Comparison of ENCODE assay signal across 9 mouse cellular contexts in genomic region chr10:64750791-64751190, GRCm38 (mm10).
DNase-seq lines count a peak whose midpoint lies in the region; ATAC-seq and TF ChIP-seq lines count a peak whose summit lies in the region.
"Had no signal": no experiment of that assay in that cellular context is flagged by ENCODE, and none has a peak within 500 bp of the region (broad histone marks: within the 10 kb centered on the region; RNA-seq: fewer than 3 reads in every experiment).

No protein-coding gene starts in this region.

- peak; percentile 16 for DNase-seq in kidney, adult 2 months
- DNase-seq in MEL (ENCODE audit: low read depth, low spot score) = peak; percentile 51
- peak; percentile 2 for DNase-seq in c-Kit-positive CD71-positive TER-119-negative erythroid progenitor cells, embryonic 14.5 days (ENCODE audit: low read depth)
- peak; percentile 20 to 36 for DNase-seq in frontal cortex, postnatal 36 days (ENCODE audit: low spot score in 2 of 2)
- DNase-seq in lung, postnatal 10 days = peak; percentile 12
- no peak for DNase-seq in B cell, adult 2 months

- no peak overlapping the region for H3K4me3 ChIP-seq in kidney, adult 2 months (ENCODE audit: insufficient read depth, low read depth, low read length)
- H3K4me3 ChIP-seq in kidney, embryonic 14.5 days (ENCODE audit: low read length) = no peak overlapping the region
- no peak overlapping the region for H3K4me3 ChIP-seq in MEL (ENCODE audit: control insufficient read depth in 1 of 2, insufficient read depth in 1 of 2, low read depth in 2 of 2, low read length in 2 of 2)
- H3K4me3 ChIP-seq: embryonic facial prominence, embryonic 13.5 days; liver, embryonic 15.5 days had no signal

- TF ChIP-seq RAD21 in MEL (IDR thresholded peaks at IDR 0.05; ENCODE audit: low read depth, low read length) = peak; percentile 56

- H3K4me2 ChIP-seq in kidney, embryonic 14.5 days (replicated peaks; ENCODE audit: low read depth, low read length) = no peak overlapping the region
- H3K4me2 ChIP-seq: embryonic facial prominence, embryonic 13.5 days; liver, embryonic 15.5 days had no signal

- H3K27ac ChIP-seq in kidney, adult 2 months (ENCODE audit: insufficient read depth, low read depth, low read length) = no peak overlapping the region
- no peak overlapping the region for H3K27ac ChIP-seq in kidney, embryonic 14.5 days (ENCODE audit: low read depth, low read length)
- no peak overlapping the region for H3K27ac ChIP-seq in MEL (ENCODE audit: control insufficient read depth, low read depth, low read length)
- H3K27ac ChIP-seq: embryonic facial prominence, embryonic 13.5 days; liver, embryonic 15.5 days had no signal

- 26% methylated on average over 5 of the region's 5 CpGs for WGBS in kidney, adult 2 months
- 40% methylated on average over 5 of the region's 5 CpGs for WGBS in kidney, embryonic 14.5 days

- no peak for TF ChIP-seq POLR2A in kidney, adult 2 months (IDR thresholded peaks at IDR 0.05; ENCODE audit: low read depth, low read length)
- no peak for TF ChIP-seq POLR2A in MEL (IDR thresholded peaks at IDR 0.05; ENCODE audit: control insufficient read depth in 1 of 2, insufficient read depth in 1 of 2, low read depth in 1 of 2, low read length in 2 of 2, poor library complexity in 1 of 2)

- H3K27me3 ChIP-seq in kidney, adult 2 months (replicated peaks; ENCODE audit: control insufficient read depth, insufficient read depth, low read length) = no peaks in the 10 kb centered on the region
- H3K27me3 ChIP-seq in kidney, embryonic 14.5 days (ENCODE audit: control insufficient read depth, insufficient read depth, low read length) = no peaks in the 10 kb centered on the region
- no peaks in the 10 kb centered on the region for H3K27me3 ChIP-seq in MEL (ENCODE audit: control insufficient read depth in 1 of 2, insufficient read depth in 2 of 2, low read length in 2 of 2)
- H3K27me3 ChIP-seq: embryonic facial prominence, embryonic 13.5 days; liver, embryonic 15.5 days had no signal

- H3K79me2 ChIP-seq in MEL (ENCODE audit: control insufficient read depth, insufficient read depth, low read length, poor library complexity) = no peaks in the 10 kb centered on the region

- H3K36me3 ChIP-seq in kidney, adult 2 months (ENCODE audit: control insufficient read depth, insufficient read depth, low read length) = no peaks in the 10 kb centered on the region
- no peaks in the 10 kb centered on the region for H3K36me3 ChIP-seq in kidney, embryonic 14.5 days (ENCODE audit: control insufficient read depth, insufficient read depth, low read length)
- H3K36me3 ChIP-seq in MEL (ENCODE audit: control insufficient read depth in 1 of 2, insufficient read depth in 2 of 2, low read length in 2 of 2) = no peaks in the 10 kb centered on the region
- H3K36me3 ChIP-seq: embryonic facial prominence, embryonic 13.5 days; liver, embryonic 15.5 days had no signal

- TF ChIP-seq CTCF in kidney, adult 2 months (conservative IDR thresholded peaks at IDR 0.05; ENCODE audit: insufficient read depth, insufficient read length, low read depth, low read length) = peak; percentile 18; the same call in 1 of the 2 replicates
- TF ChIP-seq CTCF in MEL (IDR thresholded peaks at IDR 0.05 in 2 of 3, conservative IDR thresholded peaks at IDR 0.05 in 1 of 3; ENCODE audit: control insufficient read depth in 1 of 3, insufficient read depth in 1 of 3, low read depth in 2 of 3, low read length in 3 of 3, poor library complexity in 1 of 3, severe bottlenecking in 1 of 3) = peak in 2 of 3 experiments; percentile 42 to 60; a peak in 3 of 6 replicates

- H3K4me1 ChIP-seq in kidney, adult 2 months (ENCODE audit: control insufficient read depth, insufficient read depth, low read length) = no peaks in the 10 kb centered on the region
- no peaks in the 10 kb centered on the region for H3K4me1 ChIP-seq in kidney, embryonic 14.5 days (ENCODE audit: control insufficient read depth, insufficient read depth, low read length)
- no peaks in the 10 kb centered on the region for H3K4me1 ChIP-seq in MEL (ENCODE audit: control insufficient read depth in 1 of 2, insufficient read depth in 2 of 2, low read length in 2 of 2)
- H3K4me1 ChIP-seq: embryonic facial prominence, embryonic 13.5 days; liver, embryonic 15.5 days had no signal

- no peaks in the 10 kb centered on the region for H3K9me3 ChIP-seq in kidney, embryonic 14.5 days (ENCODE audit: control insufficient read depth, low read length)
- H3K9me3 ChIP-seq in MEL (replicated peaks; ENCODE audit: insufficient read depth, low read length) = no peaks in the 10 kb centered on the region
- H3K9me3 ChIP-seq: embryonic facial prominence, embryonic 13.5 days; liver, embryonic 15.5 days had no signal

- no peak overlapping the region for H3K9ac ChIP-seq in kidney, embryonic 14.5 days (ENCODE audit: low read depth, low read length)
- no peak overlapping the region for H3K9ac ChIP-seq in MEL (ENCODE audit: control insufficient read depth, low read depth, low read length, poor library complexity, severe bottlenecking)
- H3K9ac ChIP-seq: embryonic facial prominence, embryonic 13.5 days; liver, embryonic 15.5 days had no signal

- no peak for ATAC-seq in kidney, embryonic 14.5 days (ENCODE audit: low FRiP score, low TSS enrichment)

- no peak for TF ChIP-seq EP300 in MEL (IDR thresholded peaks at IDR 0.05; ENCODE audit: low read depth in 1 of 2, low read length in 2 of 2)

TF ChIP-seq in MEL, 35 proteins besides CTCF, POLR2A, EP300 and RAD21:
- TF ChIP-seq SMC3 (IDR thresholded peaks at IDR 0.05; ENCODE audit: low read depth, low read length) = peak; percentile 70
- TF ChIP-seq MYB (IDR thresholded peaks at IDR 0.05; ENCODE audit: low read depth, low read length) = no peak
- no peak for TF ChIP-seq TBP (IDR thresholded peaks at IDR 0.05; ENCODE audit: low read depth, low read length)
- peak; percentile 31; the same call in 1 of the 2 replicates for TF ChIP-seq ZC3H11A (IDR thresholded peaks at IDR 0.05; ENCODE audit: low read depth, low read length)
- TF ChIP-seq KAT2A (conservative IDR thresholded peaks at IDR 0.05; ENCODE audit: low read depth, low read length) = no peak
- no peak for TF ChIP-seq E2F4 (IDR thresholded peaks at IDR 0.05; ENCODE audit: borderline replicate concordance, low read depth, low read length)
- no peak for TF ChIP-seq ELF1 (IDR thresholded peaks at IDR 0.05; ENCODE audit: low read depth, low read length)
- TF ChIP-seq MXI1 (IDR thresholded peaks at IDR 0.05; ENCODE audit: low read depth, low read length) = no peak
- TF ChIP-seq JUND (IDR thresholded peaks at IDR 0.05; ENCODE audit: low read depth, low read length) = no peak
- no peak for TF ChIP-seq MEF2A (IDR thresholded peaks at IDR 0.05; ENCODE audit: extremely low read depth, insufficient replicate concordance, low read depth, low read length, poor library complexity, severe bottlenecking)
- TF ChIP-seq MAFK (IDR thresholded peaks at IDR 0.05; ENCODE audit: borderline replicate concordance, low read depth, low read length) = no peak

Comparison
In these comparisons a context has a peak if more than half of its experiments do, and no peak if none do; other contexts are left out.
1. DNase-seq: peak in kidney, adult 2 months (single experiment), MEL (single experiment), c-Kit-positive CD71-positive TER-119-negative erythroid progenitor cells, embryonic 14.5 days (single experiment), frontal cortex, postnatal 36 days (2 of 2) and lung, postnatal 10 days (single experiment); none in B cell, adult 2 months (0 of 2).